Mouse (Mus musculus): ENCODE results near the gene Prdm9. TPM values are rescaled to one million over a fixed set of nuclear protein-coding genes. Genes with fewer than 3 reads are reported as not detected.

The Prdm9 gene
- 1.0 and 1.2 TPM in 2 replicates for polyA plus RNA-seq (2014; fragmentation: Nextera tagmentation; extraction: Ambion mirVana)

DNA sequence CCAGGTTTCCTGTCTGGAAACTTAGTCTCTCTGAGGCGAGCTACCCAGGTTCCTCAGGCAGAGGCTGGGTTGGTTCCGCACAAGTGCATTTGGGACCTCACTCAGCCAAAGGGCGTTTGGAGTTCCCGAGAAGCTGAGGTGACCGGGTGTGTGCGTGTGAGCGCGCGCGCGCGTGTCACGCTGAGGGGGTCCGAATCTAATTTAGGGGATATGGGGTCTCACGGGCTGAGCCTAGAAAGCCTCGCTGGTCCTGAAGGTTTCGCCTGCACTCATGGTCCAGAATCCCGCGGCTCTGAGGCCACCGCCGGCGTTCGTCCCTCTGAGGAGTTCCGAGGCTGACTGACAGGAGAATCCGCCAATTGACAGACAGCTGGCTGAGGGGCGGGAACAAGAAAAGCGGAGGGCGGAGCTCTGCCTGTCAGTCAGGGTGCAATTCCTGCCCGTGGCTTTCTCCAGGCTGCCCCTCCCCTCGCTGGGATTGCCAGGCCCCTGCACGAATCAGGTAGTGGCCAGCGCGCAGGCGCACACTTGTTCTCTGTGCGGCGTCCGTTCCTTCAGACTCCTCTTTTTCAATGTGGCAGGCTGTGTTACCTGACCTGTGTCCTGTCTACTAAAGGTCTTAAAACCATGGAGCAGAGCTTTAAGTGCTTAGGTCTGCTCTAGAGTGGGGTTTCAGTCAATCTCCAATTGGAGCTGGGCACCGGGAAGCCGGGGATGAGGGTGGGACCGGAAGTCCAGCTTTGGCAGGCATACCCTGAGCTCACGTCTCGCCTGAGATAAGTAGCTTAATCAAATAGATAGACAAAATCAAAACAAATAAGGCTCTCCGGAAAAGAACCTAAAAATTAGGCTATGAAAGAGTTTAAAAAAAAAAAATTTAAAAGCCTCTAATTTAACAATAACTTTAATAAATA, at the start of gene Prdm9:
Gene Prdm9, minus strand, starts transcription at position 341 of the 914 bp plus-strand sequence.
- Histone ChIP-seq H3K9ac (ENCODE audit: low read depth, low read length) (peak within 1 kb of the TSS; percentile 89), H3K27ac (ENCODE audit: low read depth, low read length) (peak within 1 kb of the TSS; percentile 97), H3K4me3 (ENCODE audit: low read depth, low read length) (peak within 1 kb of the TSS; percentile 47), H3K36me3 (ENCODE audit: control insufficient read depth, insufficient read depth, low read length) (no peaks in the 10 kb centered on the region), H3K9me3 (replicated peaks; ENCODE audit: control insufficient read depth, low read length) (no peaks in the 10 kb centered on the region), H3K4me1 (ENCODE audit: control insufficient read depth, insufficient read depth, low read length) (peaks cover 6% of the 10 kb centered on the region; the same call in 1 of the 2 replicates), H3K4me2 (peak within 1 kb of the TSS; percentile 77), H3K27me3 (ENCODE audit: control insufficient read depth, insufficient read depth, low read length) (no peaks in the 10 kb centered on the region)
- peak; percentile 99 for ATAC-seq (replicated peaks; ENCODE audit: insufficient number of reproducible peaks, low FRiP score, low TSS enrichment)
- WGBS (ENCODE audit: insufficient replicate concordance) = under 1% methylated on average over 42 of the region's 43 CpGs

DNA sequence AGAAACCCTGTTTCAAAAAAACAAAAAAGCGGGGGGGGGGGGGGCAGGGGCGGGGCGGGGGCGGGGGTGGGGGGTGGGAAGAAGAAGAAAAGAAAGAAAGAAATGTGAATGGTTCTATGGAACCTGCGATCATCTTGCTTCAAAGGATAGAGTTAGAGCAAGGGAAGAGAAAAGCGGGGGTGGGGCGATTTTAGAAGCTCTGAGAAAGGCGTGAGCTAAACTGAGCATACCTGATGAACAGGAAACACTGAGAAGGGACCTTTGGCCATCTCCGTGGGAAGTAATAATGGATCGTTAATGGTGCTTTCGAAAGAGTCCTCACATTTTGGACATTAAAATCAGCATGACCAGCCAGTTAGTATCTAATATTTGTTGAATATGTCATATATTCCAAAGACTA, 35.3 kb upstream of the Prdm9 start:
- Histone ChIP-seq H3K4me3 (ENCODE audit: low read depth, low read length) (no peak overlapping the region), H3K9me3 (replicated peaks; ENCODE audit: control insufficient read depth, low read length) (no peaks in the 10 kb centered on the region), H3K4me1 (ENCODE audit: control insufficient read depth, insufficient read depth, low read length) (no peaks in the 10 kb centered on the region), H3K4me2 (no peak overlapping the region), H3K9ac (ENCODE audit: low read depth, low read length) (no peak overlapping the region), H3K27ac (ENCODE audit: low read depth, low read length) (no peak overlapping the region), H3K27me3 (ENCODE audit: control insufficient read depth, insufficient read depth, low read length) (no peaks in the 10 kb centered on the region), H3K36me3 (ENCODE audit: control insufficient read depth, insufficient read depth, low read length) (no peaks in the 10 kb centered on the region)
- no peak for ATAC-seq (replicated peaks; ENCODE audit: insufficient number of reproducible peaks, low FRiP score, low TSS enrichment)
- WGBS (ENCODE audit: insufficient replicate concordance) = 74% methylated on average over 10 of the region's 11 CpGs

DNA sequence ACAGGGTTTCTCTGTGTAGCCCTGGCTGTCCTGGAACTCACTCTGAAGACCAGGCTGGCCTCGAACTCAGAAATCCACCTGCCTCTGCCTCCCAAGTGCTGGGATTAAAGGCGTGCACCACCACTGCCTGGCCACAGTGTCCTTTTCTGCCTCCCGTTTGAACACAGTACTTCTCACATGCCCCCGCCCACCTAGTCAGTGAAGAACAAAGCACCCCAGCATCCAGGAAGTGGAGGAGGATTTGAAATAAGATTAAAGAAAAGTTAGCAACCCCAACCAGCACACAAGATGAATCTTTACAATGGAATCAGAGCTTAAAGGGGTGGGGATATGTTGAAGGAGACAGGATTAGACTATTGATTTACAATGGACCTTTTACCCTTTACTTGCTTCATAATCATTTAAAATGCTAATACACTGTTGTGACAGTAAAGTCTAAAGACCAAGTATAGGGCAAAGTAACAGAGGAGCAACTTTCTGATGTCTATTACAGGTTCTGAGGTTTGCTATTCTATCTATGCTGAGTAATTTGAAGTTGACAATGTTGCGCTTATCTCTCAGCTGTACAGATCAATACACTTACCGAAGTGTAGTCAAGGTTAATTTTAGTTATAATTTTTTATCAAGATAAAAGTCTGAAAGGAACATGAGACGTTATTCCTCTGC, 27.2 kb upstream of the Prdm9 start:
- 76% methylated on average over 7 of the region's 7 CpGs for WGBS (ENCODE audit: insufficient replicate concordance)
- Histone ChIP-seq H3K9ac (ENCODE audit: low read depth, low read length) (no peak overlapping the region), H3K9me3 (replicated peaks; ENCODE audit: control insufficient read depth, low read length) (peaks cover 2% of the 10 kb centered on the region; the same call in 1 of the 2 replicates), H3K36me3 (ENCODE audit: control insufficient read depth, insufficient read depth, low read length) (no peaks in the 10 kb centered on the region), H3K4me3 (ENCODE audit: low read depth, low read length) (no peak overlapping the region), H3K4me1 (ENCODE audit: control insufficient read depth, insufficient read depth, low read length) (no peaks in the 10 kb centered on the region), H3K27me3 (ENCODE audit: control insufficient read depth, insufficient read depth, low read length) (no peaks in the 10 kb centered on the region), H3K4me2 (no peak overlapping the region), H3K27ac (ENCODE audit: low read depth, low read length) (no peak overlapping the region)
- no peak for ATAC-seq (replicated peaks; ENCODE audit: insufficient number of reproducible peaks, low FRiP score, low TSS enrichment)

DNA sequence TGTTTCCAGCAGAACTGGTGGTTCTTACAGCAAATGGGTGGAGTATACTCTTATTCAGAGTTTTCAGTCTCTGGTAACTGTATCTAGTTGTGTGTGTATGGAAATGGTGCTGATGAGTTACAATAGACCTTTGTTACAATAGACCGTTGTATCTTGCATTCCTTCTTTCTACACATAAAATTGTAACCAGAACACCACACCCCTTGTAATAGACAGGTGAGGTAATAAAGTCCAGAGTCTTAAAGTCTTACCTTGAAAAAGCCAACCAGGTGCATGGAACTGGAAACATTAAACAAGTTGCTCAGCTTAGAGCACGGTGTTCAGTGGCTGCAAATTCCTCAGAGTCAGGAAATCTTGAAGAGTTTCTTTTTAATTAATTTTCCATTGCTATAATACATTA, 24.0 kb upstream of the Prdm9 start:
- 81% methylated on average over 2 of the region's 2 CpGs for WGBS (ENCODE audit: insufficient replicate concordance)

DNA sequence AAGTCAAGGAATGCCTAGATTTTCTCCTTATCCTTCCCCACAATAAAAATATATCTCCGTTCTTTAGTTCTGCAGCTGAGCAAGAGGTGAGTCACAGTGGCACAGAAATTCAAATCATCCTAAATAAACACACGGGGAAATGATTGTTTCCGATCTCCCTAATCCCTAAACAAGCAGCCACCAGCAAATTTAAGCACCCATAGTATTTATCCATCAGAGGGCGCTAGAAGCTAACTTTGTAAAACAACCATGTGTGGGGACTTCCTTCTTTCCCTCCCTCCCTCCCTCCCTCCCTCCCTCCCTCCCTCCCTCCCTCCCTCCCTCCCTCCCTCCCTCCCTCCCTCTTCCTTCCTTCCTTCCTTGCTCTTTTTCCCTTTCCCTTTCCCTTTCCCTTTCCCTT, 21.5 kb upstream of the Prdm9 start:
- H3K36me3 ChIP-seq (ENCODE audit: control insufficient read depth, insufficient read depth, low read length) = no peaks in the 10 kb centered on the region
- H3K9me3 ChIP-seq (replicated peaks; ENCODE audit: control insufficient read depth, low read length) = no peaks in the 10 kb centered on the region
- H3K4me2 ChIP-seq = no peak overlapping the region
- no peaks in the 10 kb centered on the region for H3K27me3 ChIP-seq (ENCODE audit: control insufficient read depth, insufficient read depth, low read length)
- no peak overlapping the region for H3K4me3 ChIP-seq (ENCODE audit: low read depth, low read length)
- no peak overlapping the region for H3K27ac ChIP-seq (ENCODE audit: low read depth, low read length)
- ATAC-seq (replicated peaks; ENCODE audit: insufficient number of reproducible peaks, low FRiP score, low TSS enrichment) = no peak
- no peak overlapping the region for H3K9ac ChIP-seq (ENCODE audit: low read depth, low read length)
- no peaks in the 10 kb centered on the region for H3K4me1 ChIP-seq (ENCODE audit: control insufficient read depth, insufficient read depth, low read length)
- 34% methylated on average over 4 of the region's 4 CpGs for WGBS (ENCODE audit: insufficient replicate concordance)

More for the DNA sequence above, 24.0 kb upstream of the Prdm9 start:
- Histone ChIP-seq H3K9me3 (replicated peaks; ENCODE audit: control insufficient read depth, low read length) (no peaks in the 10 kb centered on the region; the same call in 1 of the 2 replicates), H3K27ac (ENCODE audit: low read depth, low read length) (no peak overlapping the region), H3K4me1 (ENCODE audit: control insufficient read depth, insufficient read depth, low read length) (no peaks in the 10 kb centered on the region), H3K27me3 (ENCODE audit: control insufficient read depth, insufficient read depth, low read length) (no peaks in the 10 kb centered on the region), H3K4me2 (no peak overlapping the region), H3K9ac (ENCODE audit: low read depth, low read length) (no peak overlapping the region), H3K36me3 (ENCODE audit: control insufficient read depth, insufficient read depth, low read length) (no peaks in the 10 kb centered on the region), H3K4me3 (ENCODE audit: low read depth, low read length) (no peak overlapping the region)
- ATAC-seq (replicated peaks; ENCODE audit: insufficient number of reproducible peaks, low FRiP score, low TSS enrichment) = no peak

DNA sequence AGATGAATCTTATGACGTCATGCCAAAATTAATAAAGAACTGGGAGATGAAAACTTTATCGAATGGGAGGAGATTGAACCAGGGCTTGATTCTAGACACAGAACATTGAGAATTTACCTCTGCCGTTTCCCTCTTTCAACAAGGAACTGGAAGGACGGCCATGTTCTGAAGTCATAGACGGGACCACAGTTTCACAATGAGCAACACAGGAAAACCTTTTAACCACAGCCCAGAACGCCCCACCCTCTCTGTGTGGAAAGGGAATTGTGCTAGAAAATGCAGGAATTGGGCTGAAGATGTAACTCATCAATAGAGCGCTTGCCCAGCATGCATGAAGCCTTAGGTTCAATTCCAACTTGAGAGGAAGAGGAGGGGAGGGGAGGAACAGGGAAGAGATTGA, 18.9 kb upstream of the Prdm9 start:
- Histone ChIP-seq H3K4me2 (no peak overlapping the region), H3K9me3 (replicated peaks; ENCODE audit: control insufficient read depth, low read length) (no peaks in the 10 kb centered on the region), H3K4me1 (ENCODE audit: control insufficient read depth, insufficient read depth, low read length) (no peaks in the 10 kb centered on the region), H3K27me3 (ENCODE audit: control insufficient read depth, insufficient read depth, low read length) (no peaks in the 10 kb centered on the region), H3K9ac (ENCODE audit: low read depth, low read length) (no peak overlapping the region), H3K36me3 (ENCODE audit: control insufficient read depth, insufficient read depth, low read length) (no peaks in the 10 kb centered on the region), H3K27ac (ENCODE audit: low read depth, low read length) (no peak overlapping the region), H3K4me3 (ENCODE audit: low read depth, low read length) (no peak overlapping the region)
- no peak for ATAC-seq (replicated peaks; ENCODE audit: insufficient number of reproducible peaks, low FRiP score, low TSS enrichment)
- 83% methylated on average over 7 of the region's 7 CpGs for WGBS (ENCODE audit: insufficient replicate concordance)

DNA sequence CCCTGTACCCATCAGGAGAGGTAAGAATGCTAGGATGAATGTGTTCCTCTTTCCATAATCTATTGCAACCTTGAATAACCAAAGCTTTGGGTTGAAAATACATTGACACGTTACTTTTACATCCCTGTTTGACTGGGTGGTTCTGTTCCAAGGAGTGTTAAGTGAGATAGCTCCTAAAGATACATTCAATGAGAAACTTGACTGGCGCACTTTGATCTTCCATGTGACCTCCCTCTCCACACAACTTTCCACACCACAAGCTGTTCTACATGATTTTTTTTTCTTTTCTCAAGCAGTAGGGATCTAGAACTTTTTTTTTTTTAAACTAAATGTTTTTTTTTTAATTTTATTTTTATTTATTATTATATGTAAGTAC, 15.9 kb upstream of the Prdm9 start:
- Histone ChIP-seq H3K36me3 (ENCODE audit: control insufficient read depth, insufficient read depth, low read length) (no peaks in the 10 kb centered on the region), H3K27ac (ENCODE audit: low read depth, low read length) (no peak overlapping the region), H3K4me3 (ENCODE audit: low read depth, low read length) (no peak overlapping the region), H3K27me3 (ENCODE audit: control insufficient read depth, insufficient read depth, low read length) (no peaks in the 10 kb centered on the region), H3K9ac (ENCODE audit: low read depth, low read length) (no peak overlapping the region), H3K9me3 (replicated peaks; ENCODE audit: control insufficient read depth, low read length) (no peaks in the 10 kb centered on the region), H3K4me1 (ENCODE audit: control insufficient read depth, insufficient read depth, low read length) (no peaks in the 10 kb centered on the region), H3K4me2 (no peak overlapping the region)
- ATAC-seq (replicated peaks; ENCODE audit: insufficient number of reproducible peaks, low FRiP score, low TSS enrichment) = no peak
- 84% methylated on average over 2 of the region's 2 CpGs for WGBS (ENCODE audit: insufficient replicate concordance)

DNA sequence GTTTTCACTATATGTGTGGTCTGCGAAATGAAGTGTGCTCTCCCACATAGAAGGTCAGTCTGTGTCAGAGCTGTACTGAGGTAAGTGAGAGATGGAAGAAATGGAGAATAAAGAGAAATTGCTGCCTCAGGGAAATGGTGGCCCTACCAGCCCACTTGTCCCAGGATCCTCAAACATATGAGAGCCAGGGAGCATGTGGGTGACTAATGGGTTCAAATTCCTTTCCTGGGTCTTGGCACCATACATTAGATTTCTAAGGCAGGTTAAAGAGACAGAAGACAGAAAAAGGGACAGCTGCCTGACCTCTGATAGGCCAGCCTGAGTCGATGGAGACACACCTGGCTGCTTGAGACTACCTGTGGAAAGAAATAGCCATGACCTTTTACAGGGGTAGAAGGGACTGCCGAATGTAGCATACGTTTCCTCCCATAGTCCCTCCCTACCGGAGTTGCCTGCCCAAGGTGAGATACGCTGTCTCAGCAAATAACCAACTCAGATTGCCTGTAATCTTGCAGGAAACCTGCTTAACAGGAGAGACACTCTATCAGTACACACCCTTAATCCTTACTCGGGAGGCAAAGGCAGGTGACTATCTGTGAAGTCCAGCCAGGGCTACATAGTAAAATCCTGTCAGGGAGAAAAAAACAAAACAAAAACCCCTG, 15.4 kb upstream of the Prdm9 start:
- H3K4me2 ChIP-seq = no peak overlapping the region
- H3K27me3 ChIP-seq (ENCODE audit: control insufficient read depth, insufficient read depth, low read length) = no peaks in the 10 kb centered on the region
- H3K4me1 ChIP-seq (ENCODE audit: control insufficient read depth, insufficient read depth, low read length) = no peaks in the 10 kb centered on the region
- no peak overlapping the region for H3K9ac ChIP-seq (ENCODE audit: low read depth, low read length)
- ATAC-seq (replicated peaks; ENCODE audit: insufficient number of reproducible peaks, low FRiP score, low TSS enrichment) = no peak
- no peak overlapping the region for H3K27ac ChIP-seq (ENCODE audit: low read depth, low read length)
- no peaks in the 10 kb centered on the region for H3K9me3 ChIP-seq (replicated peaks; ENCODE audit: control insufficient read depth, low read length)
- no peaks in the 10 kb centered on the region for H3K36me3 ChIP-seq (ENCODE audit: control insufficient read depth, insufficient read depth, low read length)
- no peak overlapping the region for H3K4me3 ChIP-seq (ENCODE audit: low read depth, low read length)
- 71% methylated on average over 7 of the region's 7 CpGs for WGBS (ENCODE audit: insufficient replicate concordance)
